Mouse (Mus musculus): ENCODE results near the gene Gngt1.

Gngt1 gene

GRCm38 (mm10) chr6:3993492-3993891 is at the start of gene Gngt1:
Gene Gngt1 (plus strand): TSS chr6:3993792.
- no peak for DNase-seq

DNA sequence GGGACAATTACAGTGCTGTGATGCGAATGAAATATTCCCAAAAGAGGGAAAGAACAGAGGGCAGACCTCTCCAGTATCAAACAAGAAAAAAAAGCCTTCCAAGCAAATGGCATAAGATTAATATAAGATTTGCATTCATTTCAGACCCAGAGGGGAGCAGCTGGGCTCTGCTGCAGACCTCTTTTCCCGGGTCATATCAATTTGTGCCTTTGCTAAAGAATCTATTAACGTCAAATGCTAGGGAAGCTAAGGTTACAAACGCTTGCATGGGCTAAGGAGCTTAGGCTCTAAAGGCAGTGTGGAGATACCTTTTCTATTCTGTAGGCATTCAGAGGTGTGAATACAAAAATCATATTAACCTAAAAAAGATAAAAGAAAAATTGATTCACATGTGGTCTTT is 38.6 kb upstream of the Gngt1 start:
- DNase-seq: no peak

DNA sequence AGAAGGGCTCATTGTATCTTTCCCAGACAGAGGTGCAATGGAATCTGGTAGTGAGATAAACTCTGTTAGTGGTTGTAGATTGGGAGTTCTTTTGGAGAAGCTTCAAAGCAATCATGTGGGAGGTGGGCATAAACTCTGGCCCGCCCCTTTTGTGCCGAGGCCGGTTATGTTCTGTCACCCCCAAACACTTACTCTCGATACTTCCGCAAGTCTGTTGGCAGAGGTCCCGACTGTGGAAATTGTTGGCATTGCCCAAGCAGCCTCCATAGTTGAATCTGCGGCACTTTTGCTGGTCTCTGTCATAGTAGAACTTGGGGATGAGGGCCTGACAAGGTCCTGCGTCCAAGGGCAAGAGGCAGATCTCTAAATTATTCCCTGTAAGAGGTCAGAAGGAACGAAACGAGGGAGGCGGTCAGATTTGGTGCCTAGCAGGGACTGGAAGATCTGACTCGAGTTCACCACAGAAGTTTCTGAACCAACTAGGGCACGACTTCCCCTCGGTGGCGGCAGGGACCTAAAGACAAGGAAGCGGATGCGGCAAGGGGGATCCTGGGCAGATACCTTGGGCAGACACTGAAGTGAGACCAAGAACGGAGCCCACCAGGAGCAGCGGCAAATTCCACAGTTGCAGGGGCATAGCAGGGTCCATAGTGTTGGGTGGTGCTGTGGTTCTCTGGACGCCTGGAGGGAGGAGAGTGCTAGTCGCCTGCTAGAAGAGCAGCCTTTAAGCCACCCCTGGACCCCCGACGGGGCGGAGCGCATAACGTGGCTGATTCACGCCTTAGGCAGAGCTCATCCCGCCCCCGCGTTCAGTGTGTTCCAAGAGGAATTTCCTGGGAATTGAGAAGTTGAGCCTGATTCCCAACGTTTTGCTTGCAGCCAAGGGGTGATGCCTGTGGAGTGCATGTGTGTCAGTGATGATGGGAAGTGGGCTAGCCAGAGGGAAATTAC is 25.6 kb upstream of the Gngt1 start:
- no peak for DNase-seq

DNA sequence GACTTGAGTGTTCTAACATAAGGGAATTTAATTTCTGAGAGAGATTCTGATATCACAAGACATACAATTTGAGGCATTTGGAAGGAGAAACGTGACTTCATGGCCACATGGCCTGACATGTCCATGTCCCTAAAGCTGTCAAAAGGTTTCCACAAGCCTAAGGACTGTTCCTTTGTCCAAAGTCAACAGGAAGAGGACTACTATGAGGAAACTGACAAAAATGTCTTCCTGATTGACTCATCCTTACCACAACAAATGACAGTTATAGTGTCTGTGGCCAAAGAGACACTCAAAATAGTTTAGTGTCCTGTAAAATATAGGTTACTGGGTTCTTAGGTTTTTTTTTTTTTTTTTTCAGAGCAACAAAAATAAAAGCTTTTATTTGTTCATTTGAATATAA is 19.9 kb upstream of the Gngt1 start:
- DNase-seq: no peak

DNA sequence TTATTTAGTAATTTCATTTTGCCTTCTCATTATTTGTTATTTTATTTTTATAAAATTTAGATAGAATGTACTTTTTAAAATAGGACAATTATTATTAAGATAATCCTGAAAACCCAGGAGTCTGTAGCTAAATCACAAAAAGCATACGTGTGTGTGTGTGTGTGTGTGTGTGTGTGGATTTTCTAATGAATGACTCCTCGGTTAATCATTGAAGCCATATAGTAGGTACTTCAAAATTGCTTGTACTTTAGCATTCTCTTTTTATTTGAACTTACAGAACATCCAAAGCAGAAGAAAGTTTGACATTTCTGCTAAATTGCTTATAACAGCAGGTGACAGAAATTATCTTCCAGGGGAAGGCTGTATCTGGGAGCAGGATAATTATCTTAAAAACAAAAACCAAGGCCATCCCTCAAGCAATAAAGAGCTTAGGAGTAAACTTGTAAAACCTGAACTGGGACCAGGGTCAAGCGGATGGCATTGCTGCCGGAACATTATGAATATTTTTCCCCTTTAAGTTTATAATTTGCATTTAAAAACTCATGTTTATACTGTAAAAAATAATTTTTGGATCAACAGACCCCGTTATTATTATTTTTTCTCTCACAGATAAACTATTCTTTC is 10.8 kb upstream of the Gngt1 start:
- DNase-seq: no peak

DNA sequence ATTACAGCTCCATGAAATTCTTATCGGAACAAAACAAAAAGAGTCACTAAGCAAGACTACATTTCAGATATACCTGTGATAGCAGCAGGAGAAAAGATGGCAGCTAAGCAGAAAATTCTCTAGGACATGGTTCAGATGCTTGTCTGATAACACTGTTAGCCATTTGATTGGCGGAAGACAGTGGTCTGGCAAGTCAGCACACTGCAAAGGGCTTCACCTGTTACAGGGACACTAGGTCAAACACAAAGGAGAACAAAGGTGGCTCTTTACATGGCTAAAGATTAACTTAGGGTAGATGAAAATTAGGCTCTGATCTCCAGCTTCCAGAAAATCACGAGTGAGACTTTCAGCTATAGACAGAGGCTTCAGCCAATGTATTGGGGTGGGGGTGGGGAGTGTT is 4.8 kb upstream of the Gngt1 start, which contains the start of gene Tfpi2:
TSS of gene Tfpi2 (minus strand) at position 170 of the 400 bp plus-strand sequence.
- no peak for DNase-seq

GRCm38 (mm10) chr6:3998089-3998488 is 4.5 kb downstream of the Gngt1 start:
- no peak for DNase-seq

GRCm38 (mm10) chr6:3999296-3999695 is 5.7 kb downstream of the Gngt1 start:
- DNase-seq: no peak

GRCm38 (mm10) chr6:4000716-4001115 is 7.1 kb downstream of the Gngt1 start:
- DNase-seq: no peak

DNA sequence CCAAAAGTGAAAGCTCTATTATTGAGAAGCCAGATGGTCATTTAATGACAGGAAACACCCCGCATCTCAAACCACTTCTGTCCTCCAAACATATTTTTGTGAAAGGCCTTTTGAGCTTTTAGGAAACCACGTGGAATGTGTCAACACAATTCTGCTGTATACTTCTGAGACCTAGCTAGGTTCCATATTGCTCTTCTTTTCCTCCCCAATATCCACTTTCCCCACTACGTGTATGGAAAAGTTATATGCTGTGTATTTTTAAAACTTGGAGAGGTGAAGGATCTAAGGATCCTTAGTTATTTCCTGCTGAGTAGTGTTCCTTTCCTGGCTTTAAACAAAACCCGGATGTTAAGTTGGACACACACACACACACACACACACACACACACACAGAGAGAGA is 9.9 kb downstream of the Gngt1 start:
- DNase-seq: no peak

- DNase-seq: peak; percentile 9
These were observed 10.3 kb downstream of the Gngt1 start, which contains the start of gene Gng11 for GRCm38 (mm10) chr6:4003890-4004306. Gene Gng11 (plus strand): TSS chr6:4003904.

DNA sequence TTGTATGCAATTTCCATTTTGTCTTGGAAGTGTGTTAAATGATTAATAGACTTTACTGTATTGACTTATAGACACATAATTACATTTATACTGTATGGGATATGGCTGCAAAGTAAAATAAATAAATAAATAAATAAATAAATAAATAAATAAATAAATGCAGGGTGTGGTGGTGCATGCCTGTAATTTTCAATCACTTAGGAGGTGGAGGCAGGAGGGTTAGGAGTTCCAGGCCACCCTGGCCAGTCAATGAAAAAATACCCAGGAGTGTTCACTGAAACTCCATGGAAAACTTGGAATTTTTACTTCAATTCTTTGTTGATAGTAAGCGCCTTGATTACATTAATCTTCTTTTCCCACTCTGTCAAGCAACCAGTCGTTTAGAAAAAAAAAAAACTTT is 11.2 kb downstream of the Gngt1 start:
- DNase-seq: no peak

DNA sequence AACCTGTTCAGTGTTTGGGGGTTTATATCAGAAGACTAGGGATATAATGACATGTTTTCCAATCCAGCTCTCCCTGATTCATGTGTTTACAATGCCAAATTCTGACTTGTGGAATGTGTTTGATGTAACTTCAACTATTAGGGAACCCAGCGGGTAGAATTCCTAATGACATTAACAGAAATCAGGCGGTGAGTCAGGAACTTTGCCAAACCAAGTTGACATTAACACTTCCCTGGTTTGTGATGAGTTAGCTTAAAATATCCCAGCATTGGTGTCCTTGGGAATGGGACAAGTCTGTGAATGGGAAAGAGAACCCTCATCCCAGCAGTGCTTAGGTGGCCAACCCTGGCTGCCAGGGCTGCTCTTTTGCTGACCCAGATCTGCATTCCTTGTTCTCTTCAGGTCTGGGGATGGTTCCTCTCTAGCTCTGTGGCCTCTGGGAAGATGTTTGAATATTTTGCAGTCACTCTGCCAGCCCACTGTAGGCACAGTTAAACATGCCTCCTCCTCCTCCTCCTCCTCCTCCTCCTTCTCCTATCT is 15.0 kb downstream of the Gngt1 start:
- no peak for DNase-seq

GRCm38 (mm10) chr6:4009548-4009947 is 16.0 kb downstream of the Gngt1 start:
- DNase-seq: no peak

DNA sequence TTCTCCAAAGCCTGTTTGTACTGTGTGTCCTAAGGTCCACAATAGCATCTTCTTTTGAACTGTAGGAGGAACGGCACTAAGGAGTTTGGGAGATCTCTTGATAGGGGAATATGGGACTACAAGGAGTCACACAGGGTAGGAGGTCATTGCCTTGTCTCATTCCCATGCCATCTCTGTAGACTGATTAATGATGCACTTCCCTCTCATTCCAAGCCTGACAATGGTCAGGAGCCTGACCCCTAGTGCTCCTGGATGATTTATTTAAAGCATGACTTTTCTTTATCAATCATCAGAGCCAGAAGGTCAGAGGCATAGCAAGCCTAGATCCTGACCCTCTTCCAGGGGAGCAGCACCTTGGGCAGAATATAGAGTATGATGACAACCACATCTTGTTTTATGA is 29.1 kb downstream of the Gngt1 start:
- no peak for DNase-seq

GRCm38 (mm10) chr6:4026367-4026766 is 32.8 kb downstream of the Gngt1 start:
- DNase-seq: no peak

GRCm38 (mm10) chr6:4030956-4031355 is 37.4 kb downstream of the Gngt1 start:
- DNase-seq: no peak

DNA sequence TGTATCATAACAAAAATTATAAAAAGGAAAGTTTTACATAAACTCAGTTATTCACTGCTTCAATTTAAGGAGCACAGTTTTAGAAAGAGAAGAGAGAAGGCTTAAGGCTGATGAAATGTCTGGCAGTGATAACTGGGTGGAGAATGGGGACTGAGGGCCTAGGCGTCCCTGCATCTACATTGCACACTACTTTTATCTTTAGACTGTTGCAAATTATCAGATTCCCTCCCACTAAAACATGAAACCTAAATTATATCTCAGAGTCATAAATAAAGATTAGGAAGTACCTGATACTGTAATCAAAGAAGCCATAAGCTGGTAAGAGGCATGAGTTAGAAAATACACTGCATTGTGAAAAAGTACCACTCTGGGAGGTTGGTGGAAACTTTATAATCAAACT is 48.2 kb downstream of the Gngt1 start:
- no peak for DNase-seq

All from cerebellum, adult 11 months (tissue).